Mouse (Mus musculus) testis, adult 2 months (tissue): ENCODE results near the gene Tmem246. TPM values are rescaled to one million over a fixed set of nuclear protein-coding genes. Genes with fewer than 3 reads are reported as not detected.

Source experiments
- H3K27ac ChIP-seq: fragments of 200-500 bp; 2 replicates; pipeline ENCODE4 v1.5.1; 2012; ENCODE audit warnings: low read depth, low read length; ENCODE audit not compliant: control insufficient read depth, insufficient read depth
- H3K27me3 ChIP-seq: fragments of 200-500 bp; 2 replicates; pipeline ENCODE4 v1.6.1; 2012; ENCODE audit warnings: mild to moderate bottlenecking, low read length, moderate library complexity; ENCODE audit not compliant: control insufficient read depth, insufficient read depth
- H3K36me3 ChIP-seq: fragments of 200-500 bp; 2 replicates; pipeline ENCODE4 v1.6.1; 2012; ENCODE audit warnings: mild to moderate bottlenecking, low read length; ENCODE audit not compliant: control insufficient read depth, insufficient read depth
- H3K4me1 ChIP-seq: fragments of 200-500 bp; 2 replicates; pipeline ENCODE4 v1.6.1; 2012; ENCODE audit warnings: low read length; ENCODE audit not compliant: control insufficient read depth, insufficient read depth
- H3K4me3 ChIP-seq: fragments of 200-500 bp; 2 replicates; pipeline ENCODE4 v1.5.1; 2012; ENCODE audit warnings: low read depth, mild to moderate bottlenecking, low read length, moderate library complexity, mixed read lengths; ENCODE audit not compliant: control insufficient read depth
- CTCF ChIP-seq: fragments of 200-500 bp; IDR thresholded peaks from 2 replicates; pipeline ENCODE4 v1.5.1; 2012; ENCODE audit warnings: low read depth, mild to moderate bottlenecking, inconsistent platforms, low read length, moderate library complexity; ENCODE audit not compliant: control insufficient read depth, insufficient read depth, insufficient replicate concordance
- POLR2A ChIP-seq: fragments of 200-500 bp; IDR thresholded peaks from 2 replicates; pipeline ENCODE4 v1.6.1; 2012; ENCODE audit warnings: low read depth, mild to moderate bottlenecking, inconsistent platforms, low read length, moderate library complexity; ENCODE audit not compliant: control insufficient read depth
- polyA plus RNA-seq: library from polyadenylated mRNA; depleted of rRNA; stranded (reverse); fragments of >200 nt; gene quantifications from 2 replicates; pipeline ENCODE4 v1.2.3, GENCODE M21; 2012

Tmem246 gene
- polyA plus RNA-seq, 1 experiment: 104 TPM

GRCm38 (mm10) chr4:49604016-49604546 lies 6.4 kb upstream of the Tmem246 start:
- no peaks in the 10 kb centered on the region for H3K36me3 ChIP-seq
- no peak overlapping the region for H3K27ac ChIP-seq
- no peak overlapping the region for H3K4me3 ChIP-seq
- no peaks in the 10 kb centered on the region for H3K4me1 ChIP-seq
- no peaks in the 10 kb centered on the region for H3K27me3 ChIP-seq
- no peak for TF ChIP-seq CTCF
- no peak for TF ChIP-seq POLR2A

GRCm38 (mm10) chr4:49603161-49603560 lies 5.5 kb upstream of the Tmem246 start:
- Histone ChIP-seq H3K4me1 (no peaks in the 10 kb centered on the region), H3K27ac (no peak overlapping the region), H3K36me3 (no peaks in the 10 kb centered on the region), H3K27me3 (no peaks in the 10 kb centered on the region), H3K4me3 (no peak overlapping the region)
- TF ChIP-seq CTCF (no peak), POLR2A (no peak)

GRCm38 (mm10) chr4:49596846-49597182 lies 862 bp downstream of the Tmem246 start:
- TF ChIP-seq POLR2A (no peak), CTCF (no peak)
- Histone ChIP-seq H3K27ac (no peak overlapping the region), H3K27me3 (no peaks in the 10 kb centered on the region), H3K36me3 (no peaks in the 10 kb centered on the region), H3K4me3 (peak overlapping the region; percentile 85), H3K4me1 (peaks cover 4% of the 10 kb centered on the region; the same call in 1 of the 2 replicates)

GRCm38 (mm10) chr4:49590152-49590551 lies 7.5 kb downstream of the Tmem246 start:
- H3K36me3 ChIP-seq: no peaks in the 10 kb centered on the region
- no peak overlapping the region for H3K27ac ChIP-seq
- peaks cover 2% of the 10 kb centered on the region; the same call in 1 of the 2 replicates for H3K4me1 ChIP-seq
- no peak for TF ChIP-seq POLR2A
- no peak overlapping the region for H3K4me3 ChIP-seq
- H3K27me3 ChIP-seq: no peaks in the 10 kb centered on the region

- TF ChIP-seq POLR2A (no peak), CTCF (no peak)
- no peaks in the 10 kb centered on the region for H3K27me3 ChIP-seq
- no peak overlapping the region for H3K27ac ChIP-seq
- no peak overlapping the region for H3K4me3 ChIP-seq
- H3K36me3 ChIP-seq: no peaks in the 10 kb centered on the region
- H3K4me1 ChIP-seq: peaks cover 2% of the 10 kb centered on the region; the same call in 1 of the 2 replicates
These were observed 10.9 kb downstream of the Tmem246 start for GRCm38 (mm10) chr4:49586811-49587210.

GRCm38 (mm10) chr4:49585524-49586101 lies 12.1 kb downstream of the Tmem246 start:
- no peak overlapping the region for H3K4me3 ChIP-seq
- H3K4me1 ChIP-seq: peaks cover 2% of the 10 kb centered on the region; the same call in 1 of the 2 replicates
- H3K36me3 ChIP-seq: no peaks in the 10 kb centered on the region
- H3K27ac ChIP-seq: no peak overlapping the region; the same call in 1 of the 2 replicates
- no peaks in the 10 kb centered on the region for H3K27me3 ChIP-seq
- no peak for TF ChIP-seq CTCF
- no peak for TF ChIP-seq POLR2A

- peaks cover 2% of the 10 kb centered on the region; the same call in 1 of the 2 replicates for H3K4me1 ChIP-seq
- no peaks in the 10 kb centered on the region for H3K36me3 ChIP-seq
- TF ChIP-seq CTCF (no peak), POLR2A (no peak)
- H3K27ac ChIP-seq: no peak overlapping the region
- H3K27me3 ChIP-seq: no peaks in the 10 kb centered on the region
- H3K4me3 ChIP-seq: no peak overlapping the region
These were observed 13.5 kb downstream of the Tmem246 start for GRCm38 (mm10) chr4:49583965-49584831.
